Mouse (Mus musculus) retina, embryonic 14.5 days (tissue): ENCODE data around the gene Ccdc171.
A peak's percentile ranks its signal among the peaks of the same experiment; 100 is the strongest.
"Not testable (repeated sequence)": the region's sequence is repeated elsewhere in the genome, so short reads cannot be mapped to it uniquely, and the experiment has no call there.

Experiments used
- DNase-seq: peaks from one replicate; pipeline ENCODE4 v3.0.0-alpha.2; 2015; ENCODE audit warnings: low spot score

Ccdc171 gene

GRCm38 (mm10) chr4:83524843-83525689 is at the start of gene Ccdc171:
Ccdc171 (plus strand) TSS chr4:83525545.
- peak; percentile 96 for DNase-seq

DNA sequence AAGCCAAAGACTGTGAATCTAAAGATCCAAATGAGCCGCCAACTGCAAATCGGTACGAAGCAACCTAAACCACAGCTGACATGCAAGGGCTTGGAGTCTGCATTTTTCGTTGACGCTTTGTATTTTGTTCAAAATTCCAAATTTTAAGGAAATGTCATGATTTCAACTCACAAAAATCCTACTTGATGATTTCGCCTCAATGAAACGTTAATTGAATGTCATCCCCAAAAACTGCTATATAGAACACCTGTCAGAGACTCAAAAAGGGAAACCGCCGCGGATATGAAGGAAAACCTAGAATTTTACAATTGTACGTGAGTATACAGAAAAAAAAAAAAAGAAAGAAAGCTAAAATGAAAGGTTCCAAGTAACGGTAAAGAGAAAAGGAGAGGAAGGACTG is 40.1 kb upstream of the Ccdc171 start:
- no peak for DNase-seq

GRCm38 (mm10) chr4:83485735-83486116 is 39.6 kb upstream of the Ccdc171 start:
- DNase-seq = peak; percentile 89

DNA sequence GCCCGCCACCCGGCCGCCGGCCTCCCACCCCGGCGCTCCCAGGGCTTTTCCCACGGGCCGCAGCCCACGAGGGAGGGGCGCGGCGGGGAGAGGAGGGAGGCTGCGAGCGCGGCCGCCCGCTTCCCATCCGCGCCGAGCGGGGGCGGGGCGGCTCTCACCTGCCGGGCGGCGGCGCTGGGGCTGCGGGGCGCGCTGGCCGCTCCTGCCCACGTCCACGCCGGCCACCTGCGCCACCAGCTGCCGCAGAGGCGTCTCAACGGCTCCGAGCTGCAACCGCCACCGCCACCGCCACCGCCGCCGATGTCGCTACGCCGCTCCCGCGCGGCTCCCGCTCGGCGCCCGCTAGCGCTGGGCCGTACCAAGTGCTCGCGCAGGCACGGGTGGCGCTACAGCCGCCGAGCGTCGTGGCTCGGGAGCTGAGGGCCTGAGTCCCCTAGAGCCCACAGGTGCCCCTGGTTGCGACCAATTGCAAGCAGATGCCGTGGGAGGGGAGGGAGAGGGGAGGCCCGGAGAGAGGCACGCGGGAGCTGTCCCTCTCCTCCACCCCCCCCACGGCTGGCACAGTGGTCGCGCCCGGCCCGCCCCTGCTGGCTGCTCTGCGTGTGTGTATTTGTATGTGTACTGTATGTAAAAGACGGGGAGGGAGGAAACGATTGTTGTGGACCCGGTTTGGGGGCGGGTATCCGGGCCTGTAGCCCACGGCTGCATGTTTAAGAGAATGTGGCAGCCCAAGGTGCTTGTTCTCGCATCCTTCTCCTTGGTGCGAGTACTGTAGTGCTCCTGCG is 39.0 kb upstream of the Ccdc171 start, which contains the start of gene Psip1:
Psip1 (minus strand) TSS at position 343 of the 785 bp plus-strand sequence.
- DNase-seq = peak; percentile 88

DNA sequence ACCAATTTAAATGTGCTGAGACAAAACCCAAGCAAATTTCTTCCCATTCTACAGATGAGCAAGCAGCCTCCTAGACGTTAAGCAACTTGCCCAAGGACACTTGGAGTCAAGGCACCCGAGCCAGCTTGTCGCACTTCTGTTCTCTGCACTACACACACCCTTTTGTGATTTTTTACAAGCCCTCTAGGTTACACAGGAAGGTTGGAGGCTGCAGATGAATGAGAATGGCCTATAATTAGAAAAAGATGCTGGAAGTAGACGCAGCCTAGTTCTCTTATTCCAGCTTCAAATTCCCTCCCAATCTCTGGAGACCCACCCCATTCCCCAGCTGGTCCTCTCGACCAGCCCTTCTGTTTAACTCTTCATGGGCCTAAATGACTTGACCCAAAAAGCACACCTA is 36.2 kb upstream of the Ccdc171 start:
- no peak for DNase-seq

- no peak for DNase-seq
These were observed 32.2 kb upstream of the Ccdc171 start for GRCm38 (mm10) chr4:83493112-83493511.

DNA sequence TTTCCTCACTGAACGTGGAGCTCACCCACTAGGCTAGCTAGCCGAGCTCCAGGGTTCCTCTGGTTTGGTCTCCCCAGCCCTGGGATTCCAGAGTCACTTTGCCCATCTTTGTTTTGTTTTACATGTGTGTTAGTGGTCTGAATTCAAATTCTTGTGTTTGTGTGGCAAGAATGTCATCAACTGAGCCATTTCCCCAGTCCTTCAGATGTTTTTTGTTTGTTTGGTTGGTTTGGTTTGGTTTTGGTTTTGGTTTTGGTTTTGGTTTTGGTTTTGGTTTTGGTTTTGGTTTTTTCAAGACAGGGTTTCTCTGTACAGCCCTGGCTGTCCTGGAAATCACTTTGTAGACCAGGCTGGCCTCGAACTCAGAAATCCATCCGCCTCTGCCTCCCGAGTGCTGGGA is 28.3 kb upstream of the Ccdc171 start:
- DNase-seq = not testable (repeated sequence)

- DNase-seq = peak; percentile 73
These were observed 24.9 kb upstream of the Ccdc171 start for GRCm38 (mm10) chr4:83500154-83501036.

GRCm38 (mm10) chr4:83501037-83501430 is 24.3 kb upstream of the Ccdc171 start:
- no peak for DNase-seq

GRCm38 (mm10) chr4:83509600-83509999 is 15.7 kb upstream of the Ccdc171 start:
- DNase-seq = no peak

DNA sequence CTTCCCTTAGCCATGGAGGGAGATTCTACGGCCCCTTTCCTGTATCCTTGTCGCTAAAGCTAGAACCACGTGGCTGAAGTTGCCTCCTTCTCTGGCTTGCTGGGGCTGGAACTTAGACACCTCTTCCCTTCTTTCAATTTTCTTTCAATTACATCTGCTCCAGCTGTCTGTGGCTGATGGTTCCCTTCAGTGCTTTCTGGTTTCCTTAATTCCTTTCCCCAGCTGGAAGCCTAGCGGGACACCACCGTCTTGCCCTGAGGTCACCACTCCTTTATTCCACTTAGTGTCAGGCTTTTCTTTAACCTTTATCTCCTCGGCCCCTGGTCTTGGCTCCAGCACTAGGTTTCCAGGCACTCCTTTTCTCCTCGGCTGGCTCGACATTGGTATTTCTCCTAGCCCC is 14.3 kb upstream of the Ccdc171 start:
- DNase-seq = no peak

- no peak for DNase-seq
These were observed 13.1 kb upstream of the Ccdc171 start for GRCm38 (mm10) chr4:83512217-83512616.

- DNase-seq = no peak
These were observed 12.7 kb upstream of the Ccdc171 start for GRCm38 (mm10) chr4:83512644-83513043.

DNA sequence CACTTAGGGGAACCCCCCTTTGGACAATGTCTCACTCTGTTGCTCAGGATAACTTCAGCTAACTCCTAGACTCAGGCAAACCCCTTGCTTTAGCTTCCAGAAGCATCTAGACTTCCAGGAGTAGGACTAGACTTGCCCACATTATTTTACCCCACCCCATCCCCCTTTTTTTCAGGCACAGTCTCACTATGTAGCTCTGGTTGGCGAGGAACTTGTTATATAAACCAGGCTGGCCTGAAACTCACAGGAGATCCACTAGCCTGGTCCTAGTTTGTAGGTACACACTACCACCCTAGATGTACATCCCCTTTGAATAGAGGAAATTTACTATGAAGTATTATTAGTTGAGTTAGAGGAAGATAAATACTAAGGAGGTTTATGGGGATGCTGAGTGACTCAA is 11.2 kb upstream of the Ccdc171 start:
- no peak for DNase-seq

GRCm38 (mm10) chr4:83514976-83515669 is 10.2 kb upstream of the Ccdc171 start:
- DNase-seq = peak; percentile 41

- not testable (repeated sequence) for DNase-seq
These were observed 9.2 kb upstream of the Ccdc171 start for GRCm38 (mm10) chr4:83516144-83516543.

DNA sequence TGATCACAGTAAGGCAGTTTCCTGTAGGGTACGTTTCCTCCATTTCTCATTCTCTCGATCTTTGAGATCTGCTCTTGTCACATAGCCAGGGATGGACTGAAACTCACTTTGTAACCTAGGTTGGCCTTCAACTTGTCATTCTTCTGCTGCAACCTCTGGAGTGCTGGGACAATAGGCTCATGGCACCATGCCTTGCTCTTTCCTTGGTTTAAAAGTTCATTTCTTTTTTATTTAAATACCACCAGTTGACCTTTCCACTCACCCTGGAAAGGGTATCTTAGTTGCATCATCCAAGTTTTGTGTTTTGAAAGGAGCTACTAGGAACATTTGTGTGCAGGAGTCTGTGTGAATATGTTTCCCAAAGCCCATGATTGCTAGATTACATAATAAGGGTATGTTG is 6.2 kb upstream of the Ccdc171 start:
- DNase-seq = no peak

DNA sequence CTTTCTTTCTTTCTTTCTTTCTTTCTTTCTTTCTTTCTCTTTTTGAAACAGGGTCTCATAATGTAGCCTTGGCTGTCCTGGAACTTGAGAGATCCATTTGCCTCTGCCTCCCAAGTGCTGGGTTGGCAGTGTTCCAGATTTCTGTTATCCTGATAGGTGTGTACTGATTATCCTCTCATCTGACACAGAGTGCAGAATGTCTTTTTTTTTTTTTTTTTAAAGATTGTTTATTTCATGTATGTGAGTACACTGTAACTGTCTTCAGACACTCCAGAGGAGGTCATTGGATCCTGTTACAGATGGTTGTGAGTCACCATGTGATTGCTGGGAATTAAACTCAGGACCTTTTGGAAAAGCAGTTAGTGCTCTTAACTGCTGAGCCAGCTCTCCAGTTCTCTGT is 5.5 kb upstream of the Ccdc171 start:
- no peak for DNase-seq

DNA sequence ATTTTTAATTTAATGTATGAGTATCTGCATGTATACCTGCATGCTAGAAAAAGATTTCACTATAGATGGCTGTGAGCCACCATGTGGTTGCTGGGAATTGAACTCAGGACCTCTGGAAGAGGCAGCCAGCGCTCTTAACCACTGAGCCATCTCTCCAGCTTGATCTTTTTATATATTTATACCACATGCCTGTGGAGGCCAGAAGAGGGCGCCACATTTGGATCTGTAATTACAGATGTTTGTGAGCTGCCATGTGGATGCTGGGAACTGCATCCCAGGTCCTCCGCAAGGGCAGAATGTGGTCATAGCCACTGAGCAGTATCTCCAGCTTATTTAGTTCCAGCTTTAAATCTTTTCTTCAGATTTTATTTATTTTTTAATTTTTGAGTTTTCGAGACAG is 5.0 kb upstream of the Ccdc171 start:
- DNase-seq = no peak

GRCm38 (mm10) chr4:83522066-83522465 is 3.3 kb upstream of the Ccdc171 start:
- no peak for DNase-seq

DNA sequence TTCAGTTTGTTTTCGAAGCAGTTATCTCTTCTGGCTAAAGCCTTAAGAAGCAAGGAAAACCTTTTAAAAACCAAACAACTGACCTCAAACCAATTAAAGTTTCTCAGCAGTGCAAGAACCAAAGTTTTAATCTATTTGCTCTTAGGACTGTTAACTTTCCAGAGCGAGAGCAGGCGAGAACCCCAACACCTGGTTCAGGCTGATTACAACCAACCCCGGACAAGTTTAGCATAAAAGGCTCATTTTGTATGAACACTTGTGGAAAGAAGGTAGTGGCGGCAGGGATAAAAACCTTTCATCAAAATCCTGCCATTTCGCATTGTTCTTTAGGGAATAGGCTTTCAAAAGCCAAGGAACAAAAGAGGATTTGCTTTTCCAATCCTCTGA is 896 bp upstream of the Ccdc171 start:
- DNase-seq = no peak

- DNase-seq = no peak
These were observed 328 bp downstream of the Ccdc171 start for GRCm38 (mm10) chr4:83525690-83526055.
